In the genomic region with DNA sequence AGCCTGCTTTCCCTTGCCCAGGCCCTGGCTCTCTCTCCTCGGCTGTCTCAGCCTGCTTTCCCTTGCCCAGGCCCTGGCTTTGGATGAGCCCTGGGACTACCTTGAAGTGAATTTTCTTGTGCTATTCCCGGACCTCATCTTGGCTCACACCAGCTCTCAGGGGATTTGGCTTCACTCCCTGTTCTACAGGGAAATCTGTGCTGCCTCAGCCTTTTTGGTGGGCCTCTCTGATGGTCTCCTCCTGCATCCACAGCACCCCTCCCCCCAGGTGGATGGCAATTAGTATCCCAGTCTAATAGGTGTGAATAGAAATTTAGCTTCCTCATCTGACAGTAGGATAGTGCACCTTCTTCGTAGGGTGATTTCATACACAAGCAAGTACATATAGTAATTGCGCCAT, we compare ENCODE assay signal across 10 mouse cellular contexts. TPM values are rescaled to one million over a fixed set of nuclear protein-coding genes. Genes with fewer than 3 reads are reported as not detected.
A peak's percentile ranks its signal among the peaks of the same experiment; 100 is the strongest.
DNase-seq lines count a peak whose midpoint lies in the region; ATAC-seq lines count a peak whose summit lies in the region.
"Had no signal": no experiment of that assay in that cellular context is flagged by ENCODE, and none has a peak within 500 bp of the region (broad histone marks: within the 10 kb centered on the region; RNA-seq: fewer than 3 reads in every experiment).

No protein-coding gene starts in this region.

- ATAC-seq in heart, embryonic 15.5 days (replicated peaks; ENCODE audit: insufficient number of reproducible peaks, insufficient read depth, low FRiP score, low read depth): 0 out of 2 replicates have a peak, but pooled peaks have one; percentile 5
- ATAC-seq in forebrain, embryonic 13.5 days: no peak
- ATAC-seq in midbrain, embryonic 12.5 days (ENCODE audit: low FRiP score, low read depth): no peak

- peak overlapping the region; percentile 11; the same call in 1 of the 2 replicates for H3K4me2 ChIP-seq in heart, embryonic 15.5 days
- no peak overlapping the region for H3K4me2 ChIP-seq in forebrain, embryonic 13.5 days
- H3K4me2 ChIP-seq in midbrain, embryonic 12.5 days (replicated peaks): no peak overlapping the region

- DNase-seq in heart, adult 11 months: no peak
- DNase-seq in Muller cell, postnatal 12 days (ENCODE audit: inconsistent ontology term): peak; percentile 51
- DNase-seq in left cerebral cortex, postnatal 4 days: no peak
- DNase-seq in kidney, adult 9 months: no peak
- DNase-seq in B cell, adult 2 months: no peak
- DNase-seq: thymus, postnatal 36 days had no signal

- H3K36me3 ChIP-seq in heart, embryonic 15.5 days: no peaks in the 10 kb centered on the region
- peaks cover 23% of the 10 kb centered on the region for H3K36me3 ChIP-seq in forebrain, embryonic 13.5 days (ENCODE audit: poor library complexity, severe bottlenecking)
- H3K36me3 ChIP-seq in midbrain, embryonic 12.5 days: peaks cover 18% of the 10 kb centered on the region

- peak overlapping the region; percentile 25; the same call in 1 of the 2 replicates for H3K27ac ChIP-seq in heart, embryonic 15.5 days
- H3K27ac ChIP-seq in forebrain, embryonic 13.5 days: peak overlapping the region; percentile 85
- H3K27ac ChIP-seq in midbrain, embryonic 12.5 days (replicated peaks): peak overlapping the region; percentile 58
- H3K27ac ChIP-seq: left cerebral cortex, adult 2 months had no signal

- H3K9ac ChIP-seq in heart, embryonic 15.5 days: no peak overlapping the region
- peak overlapping the region; percentile 43 for H3K9ac ChIP-seq in forebrain, embryonic 13.5 days
- H3K9ac ChIP-seq in midbrain, embryonic 12.5 days (replicated peaks): peak overlapping the region; percentile 34; the same call in 1 of the 2 replicates

- H3K27me3 ChIP-seq in heart, embryonic 15.5 days: no peaks in the 10 kb centered on the region
- H3K27me3 ChIP-seq in forebrain, embryonic 13.5 days: no peaks in the 10 kb centered on the region
- no peaks in the 10 kb centered on the region for H3K27me3 ChIP-seq in midbrain, embryonic 12.5 days

- peaks cover 23% of the 10 kb centered on the region for H3K4me1 ChIP-seq in heart, embryonic 15.5 days (replicated peaks)
- peaks cover 60% of the 10 kb centered on the region for H3K4me1 ChIP-seq in forebrain, embryonic 13.5 days
- H3K4me1 ChIP-seq in midbrain, embryonic 12.5 days: peaks cover 41% of the 10 kb centered on the region

- no peaks in the 10 kb centered on the region for H3K9me3 ChIP-seq in heart, embryonic 15.5 days (replicated peaks)
- H3K9me3 ChIP-seq in forebrain, embryonic 13.5 days (replicated peaks): no peaks in the 10 kb centered on the region
- H3K9me3 ChIP-seq in midbrain, embryonic 12.5 days: no peaks in the 10 kb centered on the region

- WGBS in heart, embryonic 15.5 days: 52% methylated on average over 4 of the region's 4 CpGs
- WGBS in forebrain, embryonic 13.5 days: 58% methylated on average over 4 of the region's 4 CpGs
- 76% methylated on average over 4 of the region's 4 CpGs for WGBS in midbrain, embryonic 12.5 days

- intact Hi-C loops in left cerebral cortex, postnatal 4 days (cut with DNase I): no loop called here

- H3K4me3 ChIP-seq in heart, embryonic 15.5 days: no peak overlapping the region
- H3K4me3 ChIP-seq in forebrain, embryonic 13.5 days: no peak overlapping the region
- no peak overlapping the region for H3K4me3 ChIP-seq in midbrain, embryonic 12.5 days
- H3K4me3 ChIP-seq: left cerebral cortex, adult 2 months had no signal

RNA-seq across cellular contexts. Expression of gene Mapre3, which starts 46.4 kb away (rescaled TPM):
- polyA plus RNA-seq in heart, embryonic 15.5 days (2015; fragmentation: Nextera tagmentation; extraction: Ambion mirVana): 16.3 and 20.1 TPM in 2 replicates
- 64.1 and 72.9 TPM in 2 replicates for polyA plus RNA-seq in forebrain, embryonic 13.5 days (2015; fragmentation: Nextera tagmentation; extraction: Ambion mirVana)
- polyA plus RNA-seq in midbrain, embryonic 12.5 days (2016; fragmentation: Nextera tagmentation; extraction: Ambion mirVana): 69.3 and 77.7 TPM in 2 replicates
- 100 to 1,000 TPM; 143 to 144 TPM for total RNA-seq in left cerebral cortex, postnatal 4 days (2021)

RNA-seq across cellular contexts. Expression of gene Dpysl5, which starts 56.7 kb away (rescaled TPM):
- 2.2 and 4.7 TPM in 2 replicates for polyA plus RNA-seq in heart, embryonic 15.5 days (2015; fragmentation: Nextera tagmentation; extraction: Ambion mirVana)
- polyA plus RNA-seq in forebrain, embryonic 13.5 days (2015; fragmentation: Nextera tagmentation; extraction: Ambion mirVana): 118 and 134 TPM in 2 replicates
- 136 and 153 TPM in 2 replicates for polyA plus RNA-seq in midbrain, embryonic 12.5 days (2016; fragmentation: Nextera tagmentation; extraction: Ambion mirVana)
- 100 to 1,000 TPM; 797 to 798 TPM for total RNA-seq in left cerebral cortex, postnatal 4 days (2021)

Comparison
In these comparisons a context has a peak if more than half of its experiments do, and no peak if none do; other contexts are left out.
1. H3K27ac ChIP-seq: peak in every context shown above with its lines; median percentile 85 in forebrain, embryonic 13.5 days; 58 in midbrain, embryonic 12.5 days; 25 in heart, embryonic 15.5 days.
2. RNA of gene Dpysl5, which starts 56.7 kb away (polyA plus RNA-seq): 136 to 153 TPM in midbrain, embryonic 12.5 days and 118 to 134 TPM in forebrain, embryonic 13.5 days; 2.2 to 4.7 TPM in heart, embryonic 15.5 days; every median in the first group is over 10 times any median in the second.